Comparison of ENCODE assay signal across 21 mouse cellular contexts in genomic region chr7:65871851-65872250, GRCm38 (mm10). TPM values are rescaled to one million over a fixed set of nuclear protein-coding genes. Genes with fewer than 3 reads are reported as not detected.
DNase-seq lines count a peak whose midpoint lies in the region; ATAC-seq and TF ChIP-seq lines count a peak whose summit lies in the region.
"Had no signal": no experiment of that assay in that cellular context is flagged by ENCODE, and none has a peak within 500 bp of the region (broad histone marks: within the 10 kb centered on the region; RNA-seq: fewer than 3 reads in every experiment).

No protein-coding gene starts in this region.

- no peak for DNase-seq in forebrain, embryonic 10.5 days (ENCODE audit: extremely low spot score, low spot score)
- no peak for DNase-seq in layer of hippocampus, adult 2 months (ENCODE audit: low spot score in 2 of 2)
- DNase-seq in layer of hippocampus, postnatal 10 days (ENCODE audit: low spot score in 2 of 2) = no peak
- no peak for DNase-seq in lung, postnatal 25 days (ENCODE audit: low spot score)
- DNase-seq in thymus, postnatal 0 days (ENCODE audit: low spot score) = no peak
- DNase-seq: adrenal gland, postnatal 36 days; gastrocnemius, postnatal 25 days; kidney, postnatal 4 days; lung, postnatal 10 days; spleen, adult 18-20 months had no signal

- H3K27ac ChIP-seq in forebrain, embryonic 10.5 days = peak overlapping the region; percentile 5
- no peak overlapping the region for H3K27ac ChIP-seq in forebrain, embryonic 15.5 days (replicated peaks)
- H3K27ac ChIP-seq in layer of hippocampus, adult 2 months = peak overlapping the region; percentile 92
- H3K27ac ChIP-seq: embryonic facial prominence, embryonic 15.5 days; hindbrain, embryonic 15.5 days; kidney, embryonic 15.5 days; limb, embryonic 15.5 days; liver, embryonic 15.5 days; neural tube, embryonic 12.5 days had no signal

- no peak overlapping the region for H3K9ac ChIP-seq in forebrain, embryonic 15.5 days (replicated peaks)
- H3K9ac ChIP-seq: embryonic facial prominence, embryonic 15.5 days; hindbrain, embryonic 15.5 days; kidney, embryonic 15.5 days; limb, embryonic 15.5 days; liver, embryonic 15.5 days; neural tube, embryonic 12.5 days had no signal

- no peak overlapping the region for H3K4me3 ChIP-seq in forebrain, embryonic 10.5 days
- H3K4me3 ChIP-seq in forebrain, embryonic 15.5 days = no peak overlapping the region
- H3K4me3 ChIP-seq in layer of hippocampus, adult 2 months = no peak overlapping the region
- 0 out of 2 replicates have a peak overlapping the region, but pooled peaks have one; percentile 24 for H3K4me3 ChIP-seq in E14TG2a.4 (replicated peaks; ENCODE audit: low read length)
- H3K4me3 ChIP-seq: embryonic facial prominence, embryonic 15.5 days; hindbrain, embryonic 15.5 days; kidney, embryonic 15.5 days; limb, embryonic 15.5 days; liver, embryonic 15.5 days; megakaryocyte, embryonic 14.5 days; neural tube, embryonic 12.5 days had no signal

- H3K27me3 ChIP-seq in forebrain, embryonic 10.5 days (ENCODE audit: poor library complexity, severe bottlenecking) = no peaks in the 10 kb centered on the region; the same call in 1 of the 2 replicates
- H3K27me3 ChIP-seq in forebrain, embryonic 15.5 days = no peaks in the 10 kb centered on the region
- H3K27me3 ChIP-seq in E14TG2a.4 (ENCODE audit: insufficient read depth, low read length) = no peaks in the 10 kb centered on the region
- H3K27me3 ChIP-seq: embryonic facial prominence, embryonic 15.5 days; hindbrain, embryonic 15.5 days; kidney, embryonic 15.5 days; limb, embryonic 15.5 days; liver, embryonic 15.5 days; neural tube, embryonic 12.5 days had no signal

- ATAC-seq in forebrain, embryonic 15.5 days (replicated peaks) = no peak; the same call in 1 of the 2 replicates
- 0 out of 2 replicates have a peak, but pooled peaks have one; percentile 45 for ATAC-seq in common myeloid progenitor, adult 5-6 weeks (replicated peaks; ENCODE audit: low read depth, poor library complexity, severe bottlenecking)
- ATAC-seq: intestine, postnatal 0 days had no signal

- no peaks in the 10 kb centered on the region for H3K9me3 ChIP-seq in forebrain, embryonic 10.5 days
- H3K9me3 ChIP-seq in forebrain, embryonic 15.5 days = no peaks in the 10 kb centered on the region
- H3K9me3 ChIP-seq in E14TG2a.4 (ENCODE audit: low read length) = no peaks in the 10 kb centered on the region
- H3K9me3 ChIP-seq: embryonic facial prominence, embryonic 15.5 days; hindbrain, embryonic 15.5 days; kidney, embryonic 15.5 days; limb, embryonic 15.5 days; liver, embryonic 15.5 days; megakaryocyte, embryonic 14.5 days; neural tube, embryonic 12.5 days had no signal

- no peak overlapping the region for H3K4me2 ChIP-seq in forebrain, embryonic 15.5 days (replicated peaks)
- H3K4me2 ChIP-seq: embryonic facial prominence, embryonic 15.5 days; hindbrain, embryonic 15.5 days; kidney, embryonic 15.5 days; limb, embryonic 15.5 days; liver, embryonic 15.5 days; neural tube, embryonic 12.5 days had no signal

- no peak for TF ChIP-seq CTCF in layer of hippocampus, adult 2 months (conservative IDR thresholded peaks at IDR 0.05)
- no peak for TF ChIP-seq CTCF in E14TG2a.4 (conservative IDR thresholded peaks at IDR 0.05; ENCODE audit: low read length)

- 78% methylated on average over 2 of the region's 2 CpGs for WGBS in forebrain, embryonic 10.5 days
- 55% methylated on average over 2 of the region's 2 CpGs for WGBS in forebrain, embryonic 15.5 days

- H3K4me1 ChIP-seq in forebrain, embryonic 10.5 days = peaks cover 29% of the 10 kb centered on the region
- peaks cover 9% of the 10 kb centered on the region for H3K4me1 ChIP-seq in forebrain, embryonic 15.5 days
- H3K4me1 ChIP-seq in E14TG2a.4 (replicated peaks; ENCODE audit: low read depth, low read length) = peaks cover 85% of the 10 kb centered on the region
- H3K4me1 ChIP-seq: megakaryocyte, embryonic 14.5 days had no signal

- no peaks in the 10 kb centered on the region for H3K36me3 ChIP-seq in forebrain, embryonic 10.5 days (replicated peaks)
- H3K36me3 ChIP-seq in forebrain, embryonic 15.5 days = no peaks in the 10 kb centered on the region
- H3K36me3 ChIP-seq in E14TG2a.4 (ENCODE audit: insufficient read depth, low read length) = no peaks in the 10 kb centered on the region
- H3K36me3 ChIP-seq: embryonic facial prominence, embryonic 15.5 days; hindbrain, embryonic 15.5 days; kidney, embryonic 15.5 days; limb, embryonic 15.5 days; liver, embryonic 15.5 days; neural tube, embryonic 12.5 days had no signal

RNA-seq across cellular contexts. Expression of gene Pcsk6, which starts 10.3 kb away (rescaled TPM):
- 1.2 and 1.8 TPM in 2 replicates for polyA plus RNA-seq in forebrain, embryonic 10.5 days (2016; fragmentation: Nextera tagmentation; extraction: Ambion mirVana)
- polyA plus RNA-seq in forebrain, embryonic 15.5 days (2015; fragmentation: Nextera tagmentation; extraction: Ambion mirVana) = 0.71 and 1.0 TPM in 2 replicates
- 10 to 100 TPM; 16.4 to 17.1 TPM for total RNA-seq in layer of hippocampus, adult 2 months (2021)
- total RNA-seq in layer of hippocampus, postnatal 10 days (2021) = 10 to 100 TPM; 10.8 to 11.6 TPM
- total RNA-seq in common myeloid progenitor, adult 5-6 weeks (2017) = 0.09 and 0.10 TPM in 2 replicates
- polyA plus RNA-seq in thymus, postnatal 0 days (2015; fragmentation: Nextera tagmentation; extraction: Ambion mirVana) = 0.93 and 1.2 TPM in 2 replicates

Comparison
In these comparisons a context has a peak if more than half of its experiments do, and no peak if none do; other contexts are left out.
1. RNA of gene Pcsk6, which starts 10.3 kb away (total RNA-seq): 16.4 to 17.1 TPM in layer of hippocampus, adult 2 months and 10.8 to 11.6 TPM in layer of hippocampus, postnatal 10 days; 0.09 to 0.10 TPM in common myeloid progenitor, adult 5-6 weeks; every median in the first group is over 10 times any median in the second.